Mouse (Mus musculus) stomach, adult 2 months (tissue): ENCODE results near the gene Zfp26. TPM values are rescaled to one million over a fixed set of nuclear protein-coding genes. Genes with fewer than 3 reads are reported as not detected.

ENCODE experiments used
- polyA plus RNA-seq: library from polyadenylated mRNA; depleted of rRNA; stranded (reverse); fragments of >200 nt; gene quantifications from 2 replicates; pipeline ENCODE4 v1.2.3, GENCODE M21; 2012; rRNA removed

The Zfp26 gene
- polyA plus RNA-seq, result 0.16 and 0.37 TPM in 2 replicates

GRCm38 (mm10) chr9:20459377-20460317, at the start of gene Zfp26:
Zfp26 (minus strand) TSS chr9:20460162.

GRCm38 (mm10) chr9:20492527-20493233, 32.7 kb upstream of the Zfp26 start, which contains the start of gene Zfp426:
Zfp426 (minus strand) TSS chr9:20492746.

GRCm38 (mm10) chr9:20384532-20385342, 75.2 kb downstream of the Zfp26 start, which contains the start of gene Zfp560:
Zfp560 (minus strand) TSS chr9:20385177.

Other genes starting within 250 kb of the Zfp26 start
- gene Olfr871, start 248.0 kb downstream of the Zfp26 start, polyA plus RNA-seq, result not detected in 2 replicates
- not detected in 2 replicates for gene Olfr872, start 223.0 kb downstream of the Zfp26 start, polyA plus RNA-seq
- gene Olfr39, start 177.8 kb downstream of the Zfp26 start, polyA plus RNA-seq, result not detected in 2 replicates
- gene Olfr873, start 161.6 kb downstream of the Zfp26 start, polyA plus RNA-seq, result not detected in 2 replicates
- not detected in 2 replicates for gene Olfr18, start 124.1 kb downstream of the Zfp26 start, polyA plus RNA-seq
- gene Zfp560, start 75.0 kb downstream of the Zfp26 start, polyA plus RNA-seq, result 1.00 and 1.2 TPM in 2 replicates
- 0.25 and 1.0 TPM in 2 replicates for gene Zfp426, start 32.6 kb upstream of the Zfp26 start, polyA plus RNA-seq
- 0.33 and 0.68 TPM in 2 replicates for gene Zfp266, start 61.3 kb upstream of the Zfp26 start, polyA plus RNA-seq
- 0.44 and 0.83 TPM in 2 replicates for gene Zfp846, start 121.1 kb upstream of the Zfp26 start, polyA plus RNA-seq
- 85.7 and 103 TPM in 2 replicates for gene Ubl5, start 182.7 kb upstream of the Zfp26 start, polyA plus RNA-seq
- gene Fbxl12, start 184.6 kb upstream of the Zfp26 start, polyA plus RNA-seq, result 16.8 and 20.1 TPM in 2 replicates
- 6.4 and 9.3 TPM in 2 replicates for gene Pin1, start 191.9 kb upstream of the Zfp26 start, polyA plus RNA-seq